Mouse (Mus musculus): ENCODE measurements around the gene Lcn12.
A peak's percentile ranks its signal among the peaks of the same experiment; 100 is the strongest.

- TF ChIP-seq EP300 (optimal IDR thresholded peaks at IDR 0.05) (no peak), CTCF (IDR thresholded peaks at IDR 0.05; ENCODE audit: low read depth) (0 out of 2 replicates have a peak, but pooled peaks have one; percentile 8)
Measured at GRCm38 (mm10) chr2:25456205-25456953, 37.3 kb downstream of the Lcn12 start, which contains the start of gene Clic3.

Measured in stomach, postnatal 0 days (tissue).